Comparison of ENCODE assay signal across 30 mouse cellular contexts in genomic region chr1:179612986-179613505, GRCm38 (mm10). TPM values are rescaled to one million over a fixed set of nuclear protein-coding genes. Genes with fewer than 3 reads are reported as not detected.
DNase-seq lines count a peak whose midpoint lies in the region; ATAC-seq lines count a peak whose summit lies in the region.
"Had no signal": no experiment of that assay in that cellular context is flagged by ENCODE, and none has a peak within 500 bp of the region (broad histone marks: within the 10 kb centered on the region; RNA-seq: fewer than 3 reads in every experiment).

No protein-coding gene starts in this region.

- DNase-seq in layer of hippocampus, adult 9-11 months: peak; percentile 27
- DNase-seq in layer of hippocampus, adult 11-12 months (ENCODE audit: low spot score): no peak
- no peak for DNase-seq in hindbrain, embryonic 14.5 days (ENCODE audit: low spot score)
- DNase-seq: adrenal gland, adult 2 months; B cell, adult 2 months; cerebellum, adult 18-20 months; cerebellum, postnatal 14 days; kidney, adult 9 months; kidney, postnatal 14 days; lung, adult 18-20 months; lung, postnatal 10 days; right cerebral cortex, adult 18-20 months; right cerebral cortex, postnatal 4 days; thymus, postnatal 25 days had no signal

- WGBS in forebrain, embryonic 16.5 days: 55% methylated on average over 9 of the region's 9 CpGs
- WGBS in forebrain, embryonic 12.5 days: 83% methylated on average over 9 of the region's 9 CpGs
- WGBS in limb, embryonic 13.5 days: 32% methylated on average over 9 of the region's 9 CpGs
- 39% methylated on average over 9 of the region's 9 CpGs for WGBS in neural tube, embryonic 14.5 days
- 80% methylated on average over 9 of the region's 9 CpGs for WGBS in hindbrain, embryonic 14.5 days

- H3K27me3 ChIP-seq in forebrain, embryonic 16.5 days (replicated peaks; ENCODE audit: control insufficient read depth, insufficient read depth, low read length): no peaks in the 10 kb centered on the region
- no peaks in the 10 kb centered on the region for H3K27me3 ChIP-seq in forebrain, embryonic 12.5 days
- H3K27me3 ChIP-seq in limb, embryonic 13.5 days: no peaks in the 10 kb centered on the region
- H3K27me3 ChIP-seq in neural tube, embryonic 14.5 days (ENCODE audit: control insufficient read depth, insufficient read depth, low read length): no peaks in the 10 kb centered on the region
- H3K27me3 ChIP-seq in hindbrain, embryonic 14.5 days (ENCODE audit: control insufficient read depth, insufficient read depth, low read length): no peaks in the 10 kb centered on the region
- H3K27me3 ChIP-seq: CH12.LX; embryonic facial prominence, embryonic 15.5 days; liver, embryonic 12.5 days; midbrain, embryonic 12.5 days; neural tube, embryonic 12.5 days; Patski had no signal

- peak; percentile 27; the same call in 1 of the 2 replicates for ATAC-seq in forebrain, embryonic 16.5 days
- ATAC-seq in forebrain, embryonic 12.5 days (ENCODE audit: low FRiP score): no peak
- peak; percentile 57 for ATAC-seq in limb, embryonic 13.5 days (ENCODE audit: low FRiP score, low read depth)
- peak; percentile 38; the same call in 1 of the 2 replicates for ATAC-seq in neural tube, embryonic 14.5 days (ENCODE audit: low read depth)
- ATAC-seq in hindbrain, embryonic 14.5 days (ENCODE audit: low FRiP score): no peak
- ATAC-seq: hindbrain, postnatal 0 days; intestine, embryonic 16.5 days; liver, embryonic 12.5 days; Patski had no signal

- H3K27ac ChIP-seq in forebrain, embryonic 16.5 days (ENCODE audit: low read length): peak overlapping the region; percentile 57
- H3K27ac ChIP-seq in forebrain, embryonic 12.5 days: no peak overlapping the region
- H3K27ac ChIP-seq in limb, embryonic 13.5 days: peak overlapping the region; percentile 65; the same call in 1 of the 2 replicates
- H3K27ac ChIP-seq in neural tube, embryonic 14.5 days (ENCODE audit: low read depth, low read length): no peak overlapping the region
- no peak overlapping the region for H3K27ac ChIP-seq in hindbrain, embryonic 14.5 days
- H3K27ac ChIP-seq: embryonic facial prominence, embryonic 15.5 days; heart, embryonic 10.5 days; hindbrain, embryonic 10.5 days; hindbrain, postnatal 0 days; left cerebral cortex, adult 2 months; liver, embryonic 12.5 days; midbrain, embryonic 12.5 days; neural tube, embryonic 12.5 days had no signal

- no peaks in the 10 kb centered on the region for H3K9me3 ChIP-seq in forebrain, embryonic 16.5 days (ENCODE audit: control insufficient read depth, low read length)
- no peaks in the 10 kb centered on the region for H3K9me3 ChIP-seq in forebrain, embryonic 12.5 days
- H3K9me3 ChIP-seq in limb, embryonic 13.5 days: no peaks in the 10 kb centered on the region
- no peaks in the 10 kb centered on the region for H3K9me3 ChIP-seq in neural tube, embryonic 14.5 days (ENCODE audit: control insufficient read depth, low read length)
- no peaks in the 10 kb centered on the region for H3K9me3 ChIP-seq in hindbrain, embryonic 14.5 days (ENCODE audit: control insufficient read depth, low read length)
- H3K9me3 ChIP-seq: embryonic facial prominence, embryonic 15.5 days; G1E; heart, embryonic 10.5 days; hindbrain, embryonic 10.5 days; liver, embryonic 12.5 days; midbrain, embryonic 12.5 days; neural tube, embryonic 12.5 days had no signal

- no peak overlapping the region for H3K4me2 ChIP-seq in forebrain, embryonic 16.5 days (ENCODE audit: low read length)
- no peak overlapping the region for H3K4me2 ChIP-seq in forebrain, embryonic 12.5 days
- peak overlapping the region; percentile 31 for H3K4me2 ChIP-seq in limb, embryonic 13.5 days (replicated peaks)
- H3K4me2 ChIP-seq in neural tube, embryonic 14.5 days (ENCODE audit: low read depth, low read length): no peak overlapping the region
- H3K4me2 ChIP-seq in hindbrain, embryonic 14.5 days (replicated peaks): no peak overlapping the region
- H3K4me2 ChIP-seq: embryonic facial prominence, embryonic 15.5 days; liver, embryonic 12.5 days; midbrain, embryonic 12.5 days; neural tube, embryonic 12.5 days had no signal

- peaks cover 8% of the 10 kb centered on the region for H3K4me1 ChIP-seq in forebrain, embryonic 16.5 days (replicated peaks; ENCODE audit: control insufficient read depth, insufficient read depth, low read length)
- H3K4me1 ChIP-seq in forebrain, embryonic 12.5 days: no peaks in the 10 kb centered on the region; the same call in 1 of the 2 replicates
- H3K4me1 ChIP-seq in limb, embryonic 13.5 days: peaks cover 26% of the 10 kb centered on the region
- peaks cover 3% of the 10 kb centered on the region; the same call in 1 of the 2 replicates for H3K4me1 ChIP-seq in neural tube, embryonic 14.5 days (ENCODE audit: control insufficient read depth, insufficient read depth, low read length)
- H3K4me1 ChIP-seq in hindbrain, embryonic 14.5 days (replicated peaks; ENCODE audit: control insufficient read depth, insufficient read depth, low read length): no peaks in the 10 kb centered on the region
- H3K4me1 ChIP-seq: embryonic facial prominence, embryonic 15.5 days had no signal

- no peak overlapping the region for H3K4me3 ChIP-seq in forebrain, embryonic 16.5 days (replicated peaks; ENCODE audit: low read length)
- no peak overlapping the region for H3K4me3 ChIP-seq in forebrain, embryonic 12.5 days (replicated peaks)
- no peak overlapping the region for H3K4me3 ChIP-seq in limb, embryonic 13.5 days
- no peak overlapping the region for H3K4me3 ChIP-seq in neural tube, embryonic 14.5 days (ENCODE audit: low read depth, low read length)
- no peak overlapping the region for H3K4me3 ChIP-seq in hindbrain, embryonic 14.5 days (replicated peaks; ENCODE audit: low read length)
- H3K4me3 ChIP-seq: embryonic facial prominence, embryonic 15.5 days; heart, embryonic 10.5 days; hindbrain, embryonic 10.5 days; left cerebral cortex, adult 2 months; liver, embryonic 12.5 days; midbrain, embryonic 12.5 days; neural tube, embryonic 12.5 days had no signal

- 0 out of 2 replicates have a peak, but pooled peaks cover 3% of the 10 kb centered on the region for H3K36me3 ChIP-seq in forebrain, embryonic 16.5 days (ENCODE audit: control insufficient read depth, insufficient read depth)
- H3K36me3 ChIP-seq in forebrain, embryonic 12.5 days (replicated peaks): peaks cover 10% of the 10 kb centered on the region
- peaks cover 26% of the 10 kb centered on the region for H3K36me3 ChIP-seq in limb, embryonic 13.5 days
- H3K36me3 ChIP-seq in neural tube, embryonic 14.5 days (ENCODE audit: control insufficient read depth, insufficient read depth, low read length): 0 out of 2 replicates have a peak, but pooled peaks cover 3% of the 10 kb centered on the region
- H3K36me3 ChIP-seq in hindbrain, embryonic 14.5 days (replicated peaks; ENCODE audit: control insufficient read depth, insufficient read depth): peaks cover 13% of the 10 kb centered on the region

- no peak overlapping the region for H3K9ac ChIP-seq in forebrain, embryonic 16.5 days (replicated peaks; ENCODE audit: low read depth, low read length)
- no peak overlapping the region for H3K9ac ChIP-seq in forebrain, embryonic 12.5 days
- no peak overlapping the region for H3K9ac ChIP-seq in limb, embryonic 13.5 days
- H3K9ac ChIP-seq in neural tube, embryonic 14.5 days (replicated peaks; ENCODE audit: low read depth, low read length): no peak overlapping the region
- no peak overlapping the region for H3K9ac ChIP-seq in hindbrain, embryonic 14.5 days
- H3K9ac ChIP-seq: embryonic facial prominence, embryonic 15.5 days; liver, embryonic 12.5 days; midbrain, embryonic 12.5 days; neural tube, embryonic 12.5 days had no signal

RNA-seq across cellular contexts. Expression of gene Sccpdh, which starts 55.0 kb away (rescaled TPM):
- polyA plus RNA-seq in forebrain, embryonic 16.5 days (2015; fragmentation: Nextera tagmentation; extraction: Ambion mirVana): 117 and 128 TPM in 2 replicates
- polyA plus RNA-seq in forebrain, embryonic 12.5 days (2016; fragmentation: Nextera tagmentation; extraction: Ambion mirVana): 82.2 and 83.1 TPM in 2 replicates
- polyA plus RNA-seq in limb, embryonic 13.5 days (2015; fragmentation: Nextera tagmentation; extraction: Ambion mirVana): 86.9 and 88.0 TPM in 2 replicates
- 184 and 186 TPM in 2 replicates for polyA plus RNA-seq in neural tube, embryonic 14.5 days (2014; fragmentation: Nextera tagmentation; extraction: Ambion mirVana)
- 176 and 196 TPM in 2 replicates for polyA plus RNA-seq in hindbrain, embryonic 14.5 days (2014; fragmentation: Nextera tagmentation; extraction: Ambion mirVana)

Comparison
In these comparisons a context has a peak if more than half of its experiments do, and no peak if none do; other contexts are left out.
1. ATAC-seq: peak in forebrain, embryonic 16.5 days (single experiment), limb, embryonic 13.5 days (single experiment) and neural tube, embryonic 14.5 days (single experiment); none in forebrain, embryonic 12.5 days (single experiment) and hindbrain, embryonic 14.5 days (single experiment).
2. H3K27ac ChIP-seq: peak in forebrain, embryonic 16.5 days (single experiment) and limb, embryonic 13.5 days (single experiment); none in forebrain, embryonic 12.5 days (single experiment), neural tube, embryonic 14.5 days (single experiment) and hindbrain, embryonic 14.5 days (single experiment).